ENCODE assay signal across 18 mouse cellular contexts in genomic region chr9:32444453-32445201, GRCm38 (mm10).
A peak's percentile ranks its signal among the peaks of the same experiment; 100 is the strongest.
DNase-seq lines count a peak whose midpoint lies in the region; ATAC-seq lines count a peak whose summit lies in the region.
"Had no signal": no experiment of that assay in that cellular context is flagged by ENCODE, and none has a peak within 500 bp of the region (broad histone marks: within the 10 kb centered on the region; RNA-seq: fewer than 3 reads in every experiment).

No protein-coding gene starts in this region.

- H3K4me1 ChIP-seq in heart, embryonic 11.5 days (ENCODE audit: control insufficient read depth, insufficient read depth, low read length): peaks cover 7% of the 10 kb centered on the region
- no peaks in the 10 kb centered on the region for H3K4me1 ChIP-seq in intestine, embryonic 16.5 days (ENCODE audit: control insufficient read depth, insufficient read depth, low read length)
- H3K4me1 ChIP-seq in intestine, embryonic 15.5 days (replicated peaks): no peaks in the 10 kb centered on the region
- H3K4me1 ChIP-seq in limb, embryonic 11.5 days (ENCODE audit: control insufficient read depth, insufficient read depth, low read length): peaks cover 7% of the 10 kb centered on the region; the same call in 1 of the 2 replicates
- H3K4me1 ChIP-seq: forebrain, embryonic 15.5 days; liver, embryonic 13.5 days had no signal

- DNase-seq in heart, adult 18-20 months: no peak
- peak; percentile 92 for DNase-seq in R1 (ENCODE audit: low read depth, low spot score)
- DNase-seq in limb, embryonic 11.5 days (ENCODE audit: low spot score): no peak
- no peak for DNase-seq in cerebellum, adult 11-12 months
- DNase-seq: cerebellum, adult 11 months; cerebellum, postnatal 36 days; liver, embryonic 13.5 days; right cerebral cortex, postnatal 14 days; thymus, postnatal 4 days had no signal

- H3K9ac ChIP-seq in heart, embryonic 11.5 days (ENCODE audit: low read depth, low read length): no peak overlapping the region
- H3K9ac ChIP-seq in intestine, embryonic 16.5 days (ENCODE audit: low read depth, low read length): no peak overlapping the region
- no peak overlapping the region for H3K9ac ChIP-seq in intestine, embryonic 15.5 days
- no peak overlapping the region for H3K9ac ChIP-seq in limb, embryonic 11.5 days (ENCODE audit: low read length)
- H3K9ac ChIP-seq: forebrain, embryonic 15.5 days; liver, embryonic 13.5 days had no signal

- H3K27ac ChIP-seq in heart, embryonic 11.5 days (ENCODE audit: low read depth, low read length): peak overlapping the region; percentile 71
- H3K27ac ChIP-seq in intestine, embryonic 16.5 days (ENCODE audit: low read length): no peak overlapping the region
- H3K27ac ChIP-seq in intestine, embryonic 15.5 days: no peak overlapping the region
- H3K27ac ChIP-seq in limb, embryonic 11.5 days (replicated peaks; ENCODE audit: low read depth, low read length): peak overlapping the region; percentile 62
- H3K27ac ChIP-seq: forebrain, embryonic 15.5 days; kidney, postnatal 0 days; layer of hippocampus, adult 2 months; liver, embryonic 13.5 days had no signal

- H3K4me2 ChIP-seq in heart, embryonic 11.5 days: no peak overlapping the region
- no peak overlapping the region for H3K4me2 ChIP-seq in intestine, embryonic 16.5 days (ENCODE audit: low read depth, low read length)
- no peak overlapping the region for H3K4me2 ChIP-seq in intestine, embryonic 15.5 days (replicated peaks)
- no peak overlapping the region for H3K4me2 ChIP-seq in limb, embryonic 11.5 days (ENCODE audit: low read depth, severe bottlenecking)
- H3K4me2 ChIP-seq: forebrain, embryonic 15.5 days; liver, embryonic 13.5 days had no signal

- no peaks in the 10 kb centered on the region for H3K9me3 ChIP-seq in heart, embryonic 11.5 days (replicated peaks; ENCODE audit: control insufficient read depth, low read length)
- H3K9me3 ChIP-seq in intestine, embryonic 16.5 days (ENCODE audit: control insufficient read depth, low read length): no peaks in the 10 kb centered on the region
- no peaks in the 10 kb centered on the region for H3K9me3 ChIP-seq in intestine, embryonic 15.5 days
- H3K9me3 ChIP-seq in limb, embryonic 11.5 days (ENCODE audit: control insufficient read depth, low read length): no peaks in the 10 kb centered on the region; the same call in 1 of the 2 replicates
- H3K9me3 ChIP-seq: forebrain, embryonic 15.5 days; liver, embryonic 13.5 days had no signal

- no peaks in the 10 kb centered on the region for H3K27me3 ChIP-seq in heart, embryonic 11.5 days (ENCODE audit: control insufficient read depth, insufficient read depth, low read length)
- no peaks in the 10 kb centered on the region for H3K27me3 ChIP-seq in intestine, embryonic 16.5 days (replicated peaks; ENCODE audit: control insufficient read depth, insufficient read depth, low read length)
- H3K27me3 ChIP-seq in intestine, embryonic 15.5 days (replicated peaks): no peaks in the 10 kb centered on the region
- no peaks in the 10 kb centered on the region for H3K27me3 ChIP-seq in limb, embryonic 11.5 days (ENCODE audit: control insufficient read depth, insufficient read depth, low read length)
- H3K27me3 ChIP-seq: forebrain, embryonic 15.5 days; liver, embryonic 13.5 days; Patski had no signal

- no peak; the same call in 1 of the 2 replicates for ATAC-seq in heart, embryonic 11.5 days (replicated peaks; ENCODE audit: insufficient number of reproducible peaks, low FRiP score, low TSS enrichment)
- ATAC-seq in intestine, embryonic 16.5 days: 0 out of 2 replicates have a peak, but pooled peaks have one; percentile 38
- ATAC-seq in intestine, embryonic 15.5 days: no peak
- ATAC-seq in limb, embryonic 11.5 days (ENCODE audit: insufficient number of reproducible peaks, low FRiP score, low TSS enrichment, low read depth): peak; percentile 44; the same call in 1 of the 2 replicates
- ATAC-seq in frontal cortex, adult (ENCODE audit: low TSS enrichment): no peak
- ATAC-seq: forebrain, embryonic 15.5 days; inflammation-experienced regulatory T-cells, adult 6 months; Patski had no signal

- 57% methylated on average over 6 of the region's 6 CpGs for WGBS in heart, embryonic 11.5 days (ENCODE audit: insufficient replicate concordance)
- WGBS in intestine, embryonic 16.5 days: 78% methylated on average over 6 of the region's 6 CpGs
- WGBS in intestine, embryonic 15.5 days: 64% methylated on average over 6 of the region's 6 CpGs
- 77% methylated on average over 6 of the region's 6 CpGs for WGBS in limb, embryonic 11.5 days

- H3K36me3 ChIP-seq in heart, embryonic 11.5 days (ENCODE audit: control insufficient read depth, insufficient read depth, low read length): no peaks in the 10 kb centered on the region
- H3K36me3 ChIP-seq in intestine, embryonic 16.5 days (ENCODE audit: control insufficient read depth, insufficient read depth, low read length): no peaks in the 10 kb centered on the region
- H3K36me3 ChIP-seq in intestine, embryonic 15.5 days: no peaks in the 10 kb centered on the region
- H3K36me3 ChIP-seq in limb, embryonic 11.5 days (ENCODE audit: control insufficient read depth, insufficient read depth, low read length): peaks cover 12% of the 10 kb centered on the region; the same call in 1 of the 2 replicates
- H3K36me3 ChIP-seq: forebrain, embryonic 15.5 days; liver, embryonic 13.5 days had no signal

- H3K4me3 ChIP-seq in heart, embryonic 11.5 days (ENCODE audit: low read depth, low read length): no peak overlapping the region
- no peak overlapping the region for H3K4me3 ChIP-seq in intestine, embryonic 16.5 days (ENCODE audit: low read length)
- H3K4me3 ChIP-seq in intestine, embryonic 15.5 days (replicated peaks): no peak overlapping the region
- H3K4me3 ChIP-seq in limb, embryonic 11.5 days (ENCODE audit: low read depth, low read length): no peak overlapping the region
- H3K4me3 ChIP-seq: forebrain, embryonic 15.5 days; layer of hippocampus, adult 2 months; liver, embryonic 13.5 days had no signal

Comparison
In these comparisons a context has a peak if more than half of its experiments do, and no peak if none do; other contexts are left out.
1. ATAC-seq: peak in intestine, embryonic 16.5 days (single experiment) and limb, embryonic 11.5 days (single experiment); none in heart, embryonic 11.5 days (single experiment), intestine, embryonic 15.5 days (single experiment) and frontal cortex, adult (single experiment).
2. H3K27ac ChIP-seq: peak in heart, embryonic 11.5 days (single experiment) and limb, embryonic 11.5 days (single experiment); none in intestine, embryonic 16.5 days (single experiment) and intestine, embryonic 15.5 days (single experiment).